Mouse (Mus musculus) liver, postnatal 0 days (tissue): Measurements from ENCODE around the gene Dsp.

Experiments
- CTCF ChIP-seq: sonication (generic); IDR thresholded peaks from 2 replicates; pipeline ENCODE4 v1.5.1; 2016; ENCODE audit warnings: antibody characterized with exemption, low read depth
- EP300 ChIP-seq: IDR thresholded peaks from 2 replicates; pipeline ENCODE4 v1.6.1; 2016; ENCODE audit warnings: antibody characterized with exemption, low read depth, mild to moderate bottlenecking

- no peak for TF ChIP-seq EP300
- no peak for TF ChIP-seq CTCF
Measured at GRCm38 (mm10) chr13:38155523-38155922, 4.4 kb downstream of the Dsp start.
